Mouse (Mus musculus) lung, embryonic 16.5 days (tissue): ENCODE data around the gene Apbb2. TPM values are rescaled to one million over a fixed set of nuclear protein-coding genes. Genes with fewer than 3 reads are reported as not detected.

Source experiments
- ATAC-seq: fragments of 200-750 bp; cut with Nextera tagmentation; 2 replicates; pipeline ENCODE4 v1.8.0; 2017; ENCODE audit warnings: low read depth, mild to moderate bottlenecking, moderate library complexity
- H3K27ac ChIP-seq: fragments of 300-500 bp; sonication (generic); 2 replicates; pipeline ENCODE4 v1.5.1; 2014; ENCODE audit warnings: mild to moderate bottlenecking, control low read depth, low read length
- H3K27me3 ChIP-seq: fragments of 300-500 bp; sonication (generic); 2 replicates; pipeline ENCODE4 v1.6.1; 2014; ENCODE audit warnings: low read depth, low read length, mixed read lengths; ENCODE audit not compliant: control insufficient read depth, insufficient read depth
- H3K36me3 ChIP-seq: fragments of 300-500 bp; sonication (generic); 2 replicates; pipeline ENCODE4 v1.6.1; 2014; ENCODE audit warnings: low read length; ENCODE audit not compliant: control insufficient read depth, insufficient read depth
- H3K4me1 ChIP-seq: fragments of 300-500 bp; sonication (generic); replicated peaks from 2 replicates; pipeline ENCODE4 v1.6.1; 2014; ENCODE audit warnings: low read length, mixed read lengths; ENCODE audit not compliant: control insufficient read depth, insufficient read depth
- H3K4me2 ChIP-seq: fragments of 300-500 bp; sonication (generic); 2 replicates; pipeline ENCODE4 v1.6.1; 2014; ENCODE audit warnings: low read depth, low read length, control low read depth
- H3K4me3 ChIP-seq: fragments of 300-500 bp; sonication (generic); 2 replicates; pipeline ENCODE4 v1.5.1; 2014; ENCODE audit warnings: mild to moderate bottlenecking, low read length, control low read depth
- H3K9ac ChIP-seq: fragments of 300-500 bp; sonication (generic); 2 replicates; pipeline ENCODE4 v1.6.1; 2014; ENCODE audit warnings: low read length, control low read depth
- H3K9me3 ChIP-seq: fragments of 300-500 bp; sonication (generic); 2 replicates; pipeline ENCODE4 v1.6.1; 2016; ENCODE audit warnings: low read length; ENCODE audit not compliant: control insufficient read depth
- WGBS: fragments of 180-500 bp; shearing (Covaris S2); extraction: QIAGEN DNeasy Blood & Tissue Kit; methylation state at CpG from one replicate; pipeline ENCODE4 v1.1.7; 2014; 5-methylcytosine and 5-hydroxymethylcytosine counted together
- polyA plus RNA-seq: library from polyadenylated mRNA; unstranded; fragments of >200 nt; fragmentation: Nextera tagmentation; extraction: Ambion mirVana; gene quantifications from 2 replicates; pipeline ENCODE4 v1.2.1, GENCODE M21; 2015

Gene Apbb2
- polyA plus RNA-seq, 1 experiment from 2014 or later = 56.7 TPM

- Histone ChIP-seq H3K9ac (no peak overlapping the region), H3K9me3 (no peaks in the 10 kb centered on the region), H3K36me3 (no peaks in the 10 kb centered on the region), H3K27ac (no peak overlapping the region), H3K27me3 (no peaks in the 10 kb centered on the region), H3K4me2 (no peak overlapping the region), H3K4me1 (no peaks in the 10 kb centered on the region), H3K4me3 (no peak overlapping the region)
- WGBS = 80% methylated on average over 15 of the region's 15 CpGs
- ATAC-seq = no peak
These were observed 197.4 kb downstream of the Apbb2 start for GRCm38 (mm10) chr5:66421230-66421629.

- no peaks in the 10 kb centered on the region for H3K36me3 ChIP-seq
- 78% methylated on average over 7 of the region's 7 CpGs for whole genome bisulfite sequencing
- no peak for ATAC-seq
- no peak overlapping the region for H3K4me3 ChIP-seq
- H3K27me3 ChIP-seq = no peaks in the 10 kb centered on the region
- H3K9ac ChIP-seq = no peak overlapping the region
- H3K27ac ChIP-seq = no peak overlapping the region
- no peak overlapping the region for H3K4me2 ChIP-seq
- H3K4me1 ChIP-seq = no peaks in the 10 kb centered on the region
- H3K9me3 ChIP-seq = no peaks in the 10 kb centered on the region
These were observed 198.6 kb downstream of the Apbb2 start for GRCm38 (mm10) chr5:66420011-66420410.

GRCm38 (mm10) chr5:66417289-66417688 is 201.3 kb downstream of the Apbb2 start:
- no peaks in the 10 kb centered on the region for H3K9me3 ChIP-seq
- no peaks in the 10 kb centered on the region for H3K27me3 ChIP-seq
- ATAC-seq = no peak
- no peaks in the 10 kb centered on the region; the same call in 1 of the 2 replicates for H3K36me3 ChIP-seq
- H3K27ac ChIP-seq = no peak overlapping the region
- WGBS = 33% methylated on average over 8 of the region's 8 CpGs
- H3K4me1 ChIP-seq = no peaks in the 10 kb centered on the region
- no peak overlapping the region for H3K4me2 ChIP-seq
- no peak overlapping the region for H3K4me3 ChIP-seq
- H3K9ac ChIP-seq = no peak overlapping the region

GRCm38 (mm10) chr5:66415700-66416543 is 202.7 kb downstream of the Apbb2 start:
- WGBS = 48% methylated on average over 7 of the region's 7 CpGs
- no peak overlapping the region for H3K4me3 ChIP-seq
- H3K4me1 ChIP-seq = no peaks in the 10 kb centered on the region
- H3K4me2 ChIP-seq = no peak overlapping the region
- no peak overlapping the region for H3K9ac ChIP-seq
- no peaks in the 10 kb centered on the region for H3K9me3 ChIP-seq
- H3K27me3 ChIP-seq = no peaks in the 10 kb centered on the region
- H3K36me3 ChIP-seq = no peaks in the 10 kb centered on the region; the same call in 1 of the 2 replicates
- ATAC-seq = no peak
- no peak overlapping the region for H3K27ac ChIP-seq

GRCm38 (mm10) chr5:66415033-66415697 is 203.4 kb downstream of the Apbb2 start:
- ATAC-seq = no peak
- 62% methylated on average over 9 of the region's 9 CpGs for WGBS

GRCm38 (mm10) chr5:66413402-66413801 is 205.2 kb downstream of the Apbb2 start:
- H3K36me3 ChIP-seq = no peaks in the 10 kb centered on the region; the same call in 1 of the 2 replicates
- H3K4me3 ChIP-seq = no peak overlapping the region
- no peak overlapping the region for H3K27ac ChIP-seq
- no peak overlapping the region for H3K9ac ChIP-seq
- H3K4me1 ChIP-seq = no peaks in the 10 kb centered on the region
- no peak overlapping the region for H3K4me2 ChIP-seq
- no peaks in the 10 kb centered on the region for H3K9me3 ChIP-seq
- no peak for ATAC-seq
- 48% methylated on average over 5 of the region's 5 CpGs for WGBS
- no peaks in the 10 kb centered on the region for H3K27me3 ChIP-seq

More at GRCm38 (mm10) chr5:66415033-66415697, 203.4 kb downstream of the Apbb2 start:
- Histone ChIP-seq H3K4me2 (no peak overlapping the region), H3K9me3 (no peaks in the 10 kb centered on the region), H3K9ac (no peak overlapping the region), H3K27ac (no peak overlapping the region), H3K36me3 (no peaks in the 10 kb centered on the region; the same call in 1 of the 2 replicates), H3K27me3 (no peaks in the 10 kb centered on the region), H3K4me1 (no peaks in the 10 kb centered on the region), H3K4me3 (no peak overlapping the region)

- no peak for ATAC-seq
- Histone ChIP-seq H3K27ac (no peak overlapping the region), H3K4me1 (no peaks in the 10 kb centered on the region), H3K4me3 (no peak overlapping the region), H3K27me3 (no peaks in the 10 kb centered on the region), H3K4me2 (no peak overlapping the region), H3K9me3 (no peaks in the 10 kb centered on the region), H3K9ac (no peak overlapping the region), H3K36me3 (no peaks in the 10 kb centered on the region; the same call in 1 of the 2 replicates)
- 69% methylated on average over 3 of the region's 3 CpGs for WGBS
These were observed 205.8 kb downstream of the Apbb2 start for GRCm38 (mm10) chr5:66412821-66413220.

GRCm38 (mm10) chr5:66408546-66408945 is 210.0 kb downstream of the Apbb2 start:
- WGBS = 70% methylated on average over 5 of the region's 5 CpGs
- no peak for ATAC-seq
- Histone ChIP-seq H3K36me3 (no peaks in the 10 kb centered on the region; the same call in 1 of the 2 replicates), H3K4me3 (no peak overlapping the region), H3K27ac (no peak overlapping the region), H3K27me3 (no peaks in the 10 kb centered on the region), H3K4me1 (no peaks in the 10 kb centered on the region), H3K9me3 (no peaks in the 10 kb centered on the region), H3K4me2 (no peak overlapping the region), H3K9ac (no peak overlapping the region)

GRCm38 (mm10) chr5:66407948-66408347 is 210.6 kb downstream of the Apbb2 start:
- H3K4me1 ChIP-seq = no peaks in the 10 kb centered on the region
- ATAC-seq = 0 out of 2 replicates have a peak, but pooled peaks have one; percentile 28
- H3K9me3 ChIP-seq = no peaks in the 10 kb centered on the region
- H3K9ac ChIP-seq = no peak overlapping the region
- H3K4me2 ChIP-seq = no peak overlapping the region
- H3K27me3 ChIP-seq = no peaks in the 10 kb centered on the region
- 53% methylated on average over 3 of the region's 5 CpGs for WGBS
- H3K4me3 ChIP-seq = no peak overlapping the region
- H3K36me3 ChIP-seq = no peaks in the 10 kb centered on the region
- no peak overlapping the region for H3K27ac ChIP-seq
